Mouse (Mus musculus): ENCODE results near the gene Phactr3. TPM values are rescaled to one million over a fixed set of nuclear protein-coding genes. Genes with fewer than 3 reads are reported as not detected.

The Phactr3 gene
- total RNA-seq, 1 experiment = 1.1 TPM

DNA sequence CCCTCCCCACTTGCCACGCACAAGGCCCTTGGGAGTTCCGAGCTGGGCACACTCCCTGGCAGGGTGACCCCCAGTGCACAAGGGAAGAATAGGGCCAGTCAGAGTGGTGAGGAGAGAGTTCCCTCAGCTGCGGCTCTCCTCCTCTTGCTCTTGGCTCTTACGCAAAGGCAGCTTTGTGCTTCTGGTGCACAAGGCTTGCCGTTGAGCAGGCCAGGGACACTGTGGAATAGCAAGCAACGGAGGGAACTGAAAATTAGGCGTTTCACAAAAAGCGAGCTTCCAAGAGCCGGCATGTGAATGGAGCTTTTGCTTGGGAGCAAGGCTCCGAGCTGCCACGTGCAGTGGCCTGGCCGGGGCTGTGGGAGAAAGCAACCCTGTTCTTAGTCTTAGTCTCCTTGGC, 40.2 kb downstream of the Phactr3 start:
- Histone ChIP-seq H3K4me3 (ENCODE audit: insufficient read depth in 1 of 2, low read depth in 1 of 2, low read length in 2 of 2, poor library complexity in 1 of 2, severe bottlenecking in 1 of 2) (no peak overlapping the region), H3K9ac (ENCODE audit: insufficient read depth, low read depth, low read length, poor library complexity, severe bottlenecking) (no peak overlapping the region), H3K27ac (ENCODE audit: insufficient read depth, low read depth, low read length, poor library complexity, severe bottlenecking) (no peak overlapping the region), H3K4me1 (ENCODE audit: control insufficient read depth in 2 of 2, insufficient read depth in 2 of 2, low read length in 2 of 2, poor library complexity in 1 of 2) (no peaks in the 10 kb centered on the region; a peak in 1 of 4 replicates), H3K9me3 (ENCODE audit: control insufficient read depth, insufficient read depth, low read depth, low read length) (no peaks in the 10 kb centered on the region), H3K36me3 (ENCODE audit: control insufficient read depth, insufficient read depth, low read length, poor library complexity, severe bottlenecking) (no peaks in the 10 kb centered on the region)
- in situ Hi-C loops (cut with MboI; ENCODE audit: low sequenced_read_pairs in 2 of 2, unreplicated experiment in 2 of 2) = no loop called here
- no peak for DNase-seq (ENCODE audit: low read depth, low spot score)
- TF ChIP-seq ZC3H11A (IDR thresholded peaks at IDR 0.05; ENCODE audit: borderline replicate concordance, low read depth, low read length) = no peak
- TF ChIP-seq HCFC1 (IDR thresholded peaks at IDR 0.05; ENCODE audit: borderline replicate concordance, insufficient read depth, low read length) = no peak
- TF ChIP-seq CHD2 (IDR thresholded peaks at IDR 0.05; ENCODE audit: low read depth, low read length) = no peak
- TF ChIP-seq ZNF384 (IDR thresholded peaks at IDR 0.05; ENCODE audit: low read depth, low read length) = no peak
- TF ChIP-seq MAFK (IDR thresholded peaks at IDR 0.05; ENCODE audit: insufficient read depth, low read depth, low read length) = no peak

DNA sequence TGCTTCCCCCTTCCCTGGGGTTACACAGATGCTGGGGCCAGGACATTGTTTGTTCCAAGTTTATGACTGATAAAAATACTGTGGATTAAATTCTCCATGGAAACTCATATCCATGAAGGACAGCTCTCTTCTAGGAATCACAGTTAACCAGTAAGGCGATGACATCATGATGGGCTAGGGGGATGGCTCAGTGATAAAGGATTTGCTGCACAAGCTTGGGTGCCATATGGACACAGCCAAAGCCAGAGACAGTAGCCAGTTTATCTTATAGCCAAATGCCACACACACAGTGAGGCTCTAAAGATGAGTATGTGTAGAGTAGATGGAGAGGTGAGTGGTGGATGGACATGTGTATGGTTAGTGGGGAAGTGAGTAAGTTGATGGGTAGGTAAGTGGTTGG, 45.2 kb downstream of the Phactr3 start:
- TF ChIP-seq CHD2 (IDR thresholded peaks at IDR 0.05; ENCODE audit: low read depth, low read length) (no peak), ZNF384 (IDR thresholded peaks at IDR 0.05; ENCODE audit: low read depth, low read length) (no peak), MAFK (IDR thresholded peaks at IDR 0.05; ENCODE audit: insufficient read depth, low read depth, low read length) (no peak), ZC3H11A (IDR thresholded peaks at IDR 0.05; ENCODE audit: borderline replicate concordance, low read depth, low read length) (no peak), HCFC1 (IDR thresholded peaks at IDR 0.05; ENCODE audit: borderline replicate concordance, insufficient read depth, low read length) (no peak)
- Histone ChIP-seq H3K9me3 (ENCODE audit: control insufficient read depth, insufficient read depth, low read depth, low read length) (no peaks in the 10 kb centered on the region), H3K27ac (ENCODE audit: insufficient read depth, low read depth, low read length, poor library complexity, severe bottlenecking) (no peak overlapping the region), H3K36me3 (ENCODE audit: control insufficient read depth, insufficient read depth, low read length, poor library complexity, severe bottlenecking) (no peaks in the 10 kb centered on the region), H3K4me1 (ENCODE audit: control insufficient read depth in 2 of 2, insufficient read depth in 2 of 2, low read length in 2 of 2, poor library complexity in 1 of 2) (0 out of 4 replicates have a peak, but pooled peaks cover 0 to under 1% of the 10 kb centered on the region in 2 experiments), H3K4me3 (ENCODE audit: insufficient read depth in 1 of 2, low read depth in 1 of 2, low read length in 2 of 2, poor library complexity in 1 of 2, severe bottlenecking in 1 of 2) (no peak overlapping the region), H3K9ac (ENCODE audit: insufficient read depth, low read depth, low read length, poor library complexity, severe bottlenecking) (no peak overlapping the region)
- in situ Hi-C loops (cut with MboI; ENCODE audit: low sequenced_read_pairs in 2 of 2, unreplicated experiment in 2 of 2) = no loop called here
- DNase-seq (ENCODE audit: low read depth, low spot score) = no peak

GRCm38 (mm10) chr2:178165943-178166342, 47.2 kb downstream of the Phactr3 start:
- peaks cover 0 to 3% of the 10 kb centered on the region in 2 experiments; a peak in 1 of 4 replicates for H3K4me1 ChIP-seq (ENCODE audit: control insufficient read depth in 2 of 2, insufficient read depth in 2 of 2, low read length in 2 of 2, poor library complexity in 1 of 2)
- TF ChIP-seq HCFC1 (IDR thresholded peaks at IDR 0.05; ENCODE audit: borderline replicate concordance, insufficient read depth, low read length) (no peak), CHD2 (IDR thresholded peaks at IDR 0.05; ENCODE audit: low read depth, low read length) (no peak)

DNA sequence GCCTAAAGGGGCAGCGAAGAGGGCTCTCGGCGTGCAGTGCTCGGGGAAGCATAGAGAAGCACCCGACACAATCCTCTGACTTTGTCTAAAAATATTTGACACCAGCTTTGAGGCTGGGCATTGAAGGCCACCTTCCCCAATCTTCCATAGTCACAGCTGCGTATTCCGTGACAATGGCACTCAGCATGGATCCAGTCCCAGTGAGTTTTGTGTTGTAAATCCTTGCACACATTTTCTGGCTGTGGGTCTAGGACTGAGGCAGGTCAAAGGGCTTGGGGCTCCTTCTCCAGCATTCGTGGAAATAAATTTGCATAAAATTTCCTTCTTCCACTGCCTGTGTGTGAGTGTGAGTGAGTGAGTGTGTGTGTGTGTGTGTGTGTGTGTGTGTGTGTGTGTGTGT, 51.2 kb downstream of the Phactr3 start:
- in situ Hi-C loops (cut with MboI; ENCODE audit: low sequenced_read_pairs in 2 of 2, unreplicated experiment in 2 of 2) = no loop called here
- no peak for TF ChIP-seq ZNF384 (IDR thresholded peaks at IDR 0.05; ENCODE audit: low read depth, low read length)
- no peak for TF ChIP-seq ZC3H11A (IDR thresholded peaks at IDR 0.05; ENCODE audit: borderline replicate concordance, low read depth, low read length)
- no peaks in the 10 kb centered on the region for H3K9me3 ChIP-seq (ENCODE audit: control insufficient read depth, insufficient read depth, low read depth, low read length)

More at GRCm38 (mm10) chr2:178165943-178166342, 47.2 kb downstream of the Phactr3 start:
- no peak overlapping the region for H3K4me3 ChIP-seq (ENCODE audit: insufficient read depth in 1 of 2, low read depth in 1 of 2, low read length in 2 of 2, poor library complexity in 1 of 2, severe bottlenecking in 1 of 2)
- H3K9ac ChIP-seq (ENCODE audit: insufficient read depth, low read depth, low read length, poor library complexity, severe bottlenecking) = no peak overlapping the region
- no peaks in the 10 kb centered on the region for H3K9me3 ChIP-seq (ENCODE audit: control insufficient read depth, insufficient read depth, low read depth, low read length)
- no peak overlapping the region for H3K27ac ChIP-seq (ENCODE audit: insufficient read depth, low read depth, low read length, poor library complexity, severe bottlenecking)
- H3K36me3 ChIP-seq (ENCODE audit: control insufficient read depth, insufficient read depth, low read length, poor library complexity, severe bottlenecking) = no peaks in the 10 kb centered on the region
- no peak for DNase-seq (ENCODE audit: low read depth, low spot score)
- in situ Hi-C loops (cut with MboI; ENCODE audit: low sequenced_read_pairs in 2 of 2, unreplicated experiment in 2 of 2) = no loop called here

GRCm38 (mm10) chr2:178173951-178174350, 55.2 kb downstream of the Phactr3 start:
- no peak overlapping the region for H3K27ac ChIP-seq (ENCODE audit: insufficient read depth, low read depth, low read length, poor library complexity, severe bottlenecking)
- TF ChIP-seq ZC3H11A (IDR thresholded peaks at IDR 0.05; ENCODE audit: borderline replicate concordance, low read depth, low read length) (no peak), MAFK (IDR thresholded peaks at IDR 0.05; ENCODE audit: insufficient read depth, low read depth, low read length) (no peak), HCFC1 (IDR thresholded peaks at IDR 0.05; ENCODE audit: borderline replicate concordance, insufficient read depth, low read length) (no peak), ZNF384 (IDR thresholded peaks at IDR 0.05; ENCODE audit: low read depth, low read length) (no peak), CHD2 (IDR thresholded peaks at IDR 0.05; ENCODE audit: low read depth, low read length) (no peak)
- no peak overlapping the region for H3K9ac ChIP-seq (ENCODE audit: insufficient read depth, low read depth, low read length, poor library complexity, severe bottlenecking)
- in situ Hi-C loops (cut with MboI; ENCODE audit: low sequenced_read_pairs in 2 of 2, unreplicated experiment in 2 of 2) = no loop called here
- DNase-seq (ENCODE audit: low read depth, low spot score) = no peak
- H3K9me3 ChIP-seq (ENCODE audit: control insufficient read depth, insufficient read depth, low read depth, low read length) = no peaks in the 10 kb centered on the region
- H3K36me3 ChIP-seq (ENCODE audit: control insufficient read depth, insufficient read depth, low read length, poor library complexity, severe bottlenecking) = no peaks in the 10 kb centered on the region
- no peak overlapping the region for H3K4me3 ChIP-seq (ENCODE audit: insufficient read depth in 1 of 2, low read depth in 1 of 2, low read length in 2 of 2, poor library complexity in 1 of 2, severe bottlenecking in 1 of 2)
- peaks cover 0 to 5% of the 10 kb centered on the region in 2 experiments; a peak in 1 of 4 replicates for H3K4me1 ChIP-seq (ENCODE audit: control insufficient read depth in 2 of 2, insufficient read depth in 2 of 2, low read length in 2 of 2, poor library complexity in 1 of 2)

More for the DNA sequence above, 51.2 kb downstream of the Phactr3 start:
- Histone ChIP-seq H3K27ac (ENCODE audit: insufficient read depth, low read depth, low read length, poor library complexity, severe bottlenecking) (no peak overlapping the region), H3K4me1 (ENCODE audit: control insufficient read depth in 2 of 2, insufficient read depth in 2 of 2, low read length in 2 of 2, poor library complexity in 1 of 2) (peaks cover 0 to 3% of the 10 kb centered on the region in 2 experiments; a peak in 1 of 4 replicates), H3K36me3 (ENCODE audit: control insufficient read depth, insufficient read depth, low read length, poor library complexity, severe bottlenecking) (no peaks in the 10 kb centered on the region), H3K9ac (ENCODE audit: insufficient read depth, low read depth, low read length, poor library complexity, severe bottlenecking) (no peak overlapping the region), H3K4me3 (ENCODE audit: insufficient read depth in 1 of 2, low read depth in 1 of 2, low read length in 2 of 2, poor library complexity in 1 of 2, severe bottlenecking in 1 of 2) (no peak overlapping the region)
- DNase-seq (ENCODE audit: low read depth, low spot score) = no peak

Data from ES-E14 (cell line).